Mouse (Mus musculus): ENCODE measurements around the gene Diras2. TPM values are rescaled to one million over a fixed set of nuclear protein-coding genes. Genes with fewer than 3 reads are reported as not detected.
"Not testable (repeated sequence)": the region's sequence is repeated elsewhere in the genome, so short reads cannot be mapped to it uniquely, and the experiment has no call there.

The Diras2 gene
- total and polyA plus RNA-seq, 3 experiments: 0.05 TPM; not detected in 2

- no peaks in the 10 kb centered on the region for H3K36me3 ChIP-seq (replicated peaks)
- H3K4me3 ChIP-seq (ENCODE audit: low read depth, low read length): no peak overlapping the region
- ATAC-seq (ENCODE audit: extremely low read depth, insufficient number of reproducible peaks, low FRiP score, poor library complexity, severe bottlenecking) (no peak), DNase-seq (ENCODE audit: low spot score) (no peak)
- no peaks in the 10 kb centered on the region for H3K27me3 ChIP-seq (ENCODE audit: insufficient read depth, low read length)
- TF ChIP-seq TAL1 (conservative IDR thresholded peaks at IDR 0.05; ENCODE audit: low read depth, low read length): no peak
- TF ChIP-seq GATA2 (IDR thresholded peaks at IDR 0.05; ENCODE audit: borderline replicate concordance, low read depth, low read length): no peak
- TF ChIP-seq POLR2AphosphoS5 (IDR thresholded peaks at IDR 0.05; ENCODE audit: insufficient replicate concordance, low read depth, low read length): no peak
- TF ChIP-seq GATA1 (IDR thresholded peaks at IDR 0.05; ENCODE audit: borderline replicate concordance, low read length): no peak
- no peak for TF ChIP-seq CTCF (IDR thresholded peaks at IDR 0.05; ENCODE audit: low read depth, low read length)
- no peaks in the 10 kb centered on the region for H3K4me1 ChIP-seq (ENCODE audit: insufficient read depth, low read depth, low read length)
- peaks cover 41% of the 10 kb centered on the region for H3K9me3 ChIP-seq (replicated peaks)
These were observed 17.5 kb downstream of the Diras2 start for GRCm38 (mm10) chr13:52513554-52513953.

DNA sequence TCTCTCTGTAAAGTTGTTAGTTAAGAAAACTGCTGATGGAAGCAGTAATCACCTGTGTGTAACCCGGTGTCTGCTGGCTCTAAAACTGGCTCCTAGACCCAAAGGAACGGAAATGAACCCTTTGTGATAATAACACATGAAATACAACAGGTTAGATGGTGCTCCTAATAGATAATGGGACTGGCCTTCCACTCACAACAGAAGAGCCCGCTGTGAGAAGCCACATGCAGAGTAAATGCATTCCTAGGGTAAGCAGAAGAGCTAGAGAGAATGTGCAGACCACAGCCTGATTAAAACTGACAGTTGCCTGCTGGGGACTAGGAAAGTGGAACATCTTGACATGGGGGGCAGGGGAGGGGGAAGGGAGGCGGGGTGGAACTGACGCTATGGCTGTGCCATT lies 18.7 kb downstream of the Diras2 start:
- H3K9me3 ChIP-seq (replicated peaks): peaks cover 42% of the 10 kb centered on the region
- no peak for TF ChIP-seq GATA2 (IDR thresholded peaks at IDR 0.05; ENCODE audit: borderline replicate concordance, low read depth, low read length)
- TF ChIP-seq GATA1 (IDR thresholded peaks at IDR 0.05; ENCODE audit: borderline replicate concordance, low read length): no peak
- no peak for TF ChIP-seq TAL1 (conservative IDR thresholded peaks at IDR 0.05; ENCODE audit: low read depth, low read length)
- no peak for TF ChIP-seq POLR2AphosphoS5 (IDR thresholded peaks at IDR 0.05; ENCODE audit: insufficient replicate concordance, low read depth, low read length)
- TF ChIP-seq CTCF (IDR thresholded peaks at IDR 0.05; ENCODE audit: low read depth, low read length): no peak
- H3K27me3 ChIP-seq (ENCODE audit: insufficient read depth, low read length): no peaks in the 10 kb centered on the region
- no peaks in the 10 kb centered on the region for H3K4me1 ChIP-seq (ENCODE audit: insufficient read depth, low read depth, low read length)
- H3K4me3 ChIP-seq (ENCODE audit: low read depth, low read length): no peak overlapping the region
- H3K36me3 ChIP-seq (replicated peaks): no peaks in the 10 kb centered on the region
- no peak for DNase-seq (ENCODE audit: low spot score)
- no peak for ATAC-seq (ENCODE audit: extremely low read depth, insufficient number of reproducible peaks, low FRiP score, poor library complexity, severe bottlenecking)

DNA sequence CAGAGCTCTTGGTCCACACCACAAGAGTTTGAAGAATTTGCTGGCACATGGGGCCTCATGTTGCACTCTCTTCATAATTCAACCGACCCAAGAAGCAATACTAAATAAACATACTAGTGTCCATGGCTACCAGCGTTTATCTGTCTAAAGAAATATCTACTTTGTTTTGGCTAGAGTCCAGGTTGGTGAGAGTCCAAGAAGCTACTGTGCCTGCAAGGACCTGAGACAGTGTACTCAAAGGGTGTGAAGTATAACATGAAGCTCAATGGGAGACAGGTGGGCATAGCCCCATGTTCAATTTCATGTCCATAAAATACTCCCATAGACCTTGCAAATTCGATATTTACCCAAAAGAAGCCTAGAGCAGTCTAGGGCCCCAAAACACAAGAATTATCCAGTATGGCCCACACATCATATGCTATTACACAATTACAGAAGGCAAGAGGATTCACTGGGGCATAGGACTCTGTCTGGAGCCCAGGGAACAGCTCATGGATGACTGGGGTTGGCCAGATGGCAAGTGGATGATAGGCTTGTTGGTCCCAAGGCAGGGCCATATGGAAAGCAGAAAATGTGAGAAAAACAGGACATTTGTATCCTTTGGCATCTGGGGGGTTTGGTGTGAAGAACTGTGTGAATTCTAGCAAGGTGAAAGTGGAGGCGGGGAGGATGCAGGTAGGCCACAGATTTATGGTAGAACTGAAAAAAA lies 20.8 kb downstream of the Diras2 start:
- H3K4me3 ChIP-seq (ENCODE audit: low read depth, low read length): no peak overlapping the region
- no peak for ATAC-seq (ENCODE audit: extremely low read depth, insufficient number of reproducible peaks, low FRiP score, poor library complexity, severe bottlenecking)
- no peaks in the 10 kb centered on the region for H3K27me3 ChIP-seq (ENCODE audit: insufficient read depth, low read length)
- no peak for DNase-seq (ENCODE audit: low spot score)
- no peaks in the 10 kb centered on the region for H3K36me3 ChIP-seq (replicated peaks)
- no peaks in the 10 kb centered on the region for H3K4me1 ChIP-seq (ENCODE audit: insufficient read depth, low read depth, low read length)
- peaks cover 39% of the 10 kb centered on the region for H3K9me3 ChIP-seq (replicated peaks)
- TF ChIP-seq GATA2 (IDR thresholded peaks at IDR 0.05; ENCODE audit: borderline replicate concordance, low read depth, low read length) (no peak), TAL1 (conservative IDR thresholded peaks at IDR 0.05; ENCODE audit: low read depth, low read length) (no peak), GATA1 (IDR thresholded peaks at IDR 0.05; ENCODE audit: borderline replicate concordance, low read length) (no peak), POLR2AphosphoS5 (IDR thresholded peaks at IDR 0.05; ENCODE audit: insufficient replicate concordance, low read depth, low read length) (no peak), CTCF (IDR thresholded peaks at IDR 0.05; ENCODE audit: low read depth, low read length) (no peak)

DNA sequence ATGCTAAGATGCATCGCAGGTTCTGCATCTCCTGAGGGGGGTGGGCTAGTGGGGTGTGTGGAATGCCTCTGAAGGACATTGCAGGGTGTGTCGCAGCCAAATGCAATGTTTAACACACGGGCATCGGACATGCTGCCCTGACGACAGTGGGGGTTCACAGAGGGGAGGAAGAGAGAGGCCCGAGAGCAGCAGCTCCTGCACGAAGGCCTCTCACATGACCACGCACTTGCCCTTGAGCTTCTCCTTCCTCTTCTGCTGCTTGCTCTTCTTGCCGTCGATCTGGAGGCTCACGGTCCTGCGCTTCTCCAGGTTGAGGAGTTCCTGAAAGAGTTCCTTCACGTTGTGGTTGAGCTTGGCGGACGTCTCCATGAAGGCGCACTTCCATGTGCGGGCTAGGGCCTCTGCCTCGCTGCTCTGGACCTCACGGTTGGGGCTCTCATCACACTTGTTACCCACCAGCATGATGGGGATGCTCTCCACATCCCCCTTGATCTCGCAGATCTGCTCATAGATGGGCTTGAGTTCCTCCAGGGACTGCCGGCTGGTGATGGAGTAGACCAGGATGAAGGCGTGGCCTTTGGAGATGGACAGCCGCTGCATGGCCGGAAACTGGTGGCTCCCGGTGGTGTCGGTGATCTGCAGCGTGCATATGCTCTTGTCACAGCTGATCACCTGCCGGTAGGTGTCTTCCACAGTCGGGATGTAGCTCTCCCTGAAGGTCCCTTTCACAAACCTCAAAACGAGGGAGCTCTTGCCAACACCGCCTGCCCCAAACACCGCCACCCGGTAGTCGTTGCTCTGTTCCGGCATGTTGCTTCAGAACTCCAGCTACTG lies 23.4 kb downstream of the Diras2 start:
- H3K27me3 ChIP-seq (ENCODE audit: insufficient read depth, low read length): no peaks in the 10 kb centered on the region
- no peaks in the 10 kb centered on the region for H3K4me1 ChIP-seq (ENCODE audit: insufficient read depth, low read depth, low read length)
- peaks cover 49% of the 10 kb centered on the region for H3K9me3 ChIP-seq (replicated peaks)
- H3K36me3 ChIP-seq (replicated peaks): no peaks in the 10 kb centered on the region
- TF ChIP-seq POLR2AphosphoS5 (IDR thresholded peaks at IDR 0.05; ENCODE audit: insufficient replicate concordance, low read depth, low read length): no peak
- no peak for TF ChIP-seq GATA1 (IDR thresholded peaks at IDR 0.05; ENCODE audit: borderline replicate concordance, low read length)
- no peak for TF ChIP-seq CTCF (IDR thresholded peaks at IDR 0.05; ENCODE audit: low read depth, low read length)
- TF ChIP-seq TAL1 (conservative IDR thresholded peaks at IDR 0.05; ENCODE audit: low read depth, low read length): no peak
- TF ChIP-seq GATA2 (IDR thresholded peaks at IDR 0.05; ENCODE audit: borderline replicate concordance, low read depth, low read length): no peak
- no peak overlapping the region; the same call in 1 of the 2 replicates for H3K4me3 ChIP-seq (ENCODE audit: low read depth, low read length)
- ATAC-seq (ENCODE audit: extremely low read depth, insufficient number of reproducible peaks, low FRiP score, poor library complexity, severe bottlenecking) (no peak), DNase-seq (ENCODE audit: low spot score) (no peak)

DNA sequence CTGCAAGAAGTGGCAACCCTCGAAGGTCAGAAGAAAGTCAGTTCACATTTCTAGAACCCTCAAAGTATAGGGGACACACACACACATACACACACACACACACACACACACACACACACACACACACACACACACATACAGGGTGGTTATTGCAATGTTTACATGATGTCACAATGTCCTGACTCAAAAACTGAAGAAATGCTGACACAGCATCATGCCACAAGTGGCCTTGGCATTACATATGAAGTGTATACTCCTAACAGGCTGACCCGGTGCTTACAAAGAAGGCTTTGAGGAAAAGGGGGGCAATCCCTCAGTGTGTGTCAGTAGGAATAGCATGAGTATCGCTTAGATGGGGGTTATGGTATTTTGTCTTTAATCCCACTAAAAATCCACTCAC lies 24.3 kb downstream of the Diras2 start:
- H3K36me3 ChIP-seq (replicated peaks); DNase-seq (ENCODE audit: low spot score); H3K4me1 ChIP-seq (ENCODE audit: insufficient read depth, low read depth, low read length); H3K27me3 ChIP-seq (ENCODE audit: insufficient read depth, low read length); H3K4me3 ChIP-seq (ENCODE audit: low read depth, low read length); ATAC-seq (ENCODE audit: extremely low read depth, insufficient number of reproducible peaks, low FRiP score, poor library complexity, severe bottlenecking): not testable (repeated sequence)
- peaks cover 47% of the 10 kb centered on the region for H3K9me3 ChIP-seq (replicated peaks)

DNA sequence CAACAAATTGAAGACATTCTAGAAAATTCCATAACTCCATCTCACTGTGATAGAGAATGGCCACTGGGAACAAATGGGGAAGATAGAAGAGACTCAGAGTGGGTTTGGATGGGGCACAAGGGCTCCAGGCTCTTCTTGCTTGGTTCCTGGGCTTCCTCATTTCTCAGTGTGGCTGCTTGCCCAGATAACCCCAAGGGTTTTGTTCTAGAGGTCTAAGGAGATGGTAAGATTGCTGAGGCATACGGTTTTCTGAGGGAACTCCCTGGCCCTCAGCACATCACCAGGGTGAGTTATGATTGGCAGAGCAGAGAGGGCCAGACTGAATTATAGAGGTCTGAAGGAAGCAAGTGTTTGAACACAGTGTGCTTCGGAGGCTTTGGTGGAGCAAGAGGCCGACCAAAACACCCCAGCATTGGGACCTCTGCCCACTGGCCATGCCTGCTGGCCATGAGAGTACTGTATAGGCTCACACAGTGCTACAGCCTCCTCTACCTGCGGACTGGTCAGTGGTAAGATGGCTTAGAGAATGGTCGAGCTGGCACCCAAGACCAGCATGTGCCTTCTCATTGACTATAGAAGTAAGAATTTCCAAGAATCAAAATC lies 25.3 kb downstream of the Diras2 start:
- ATAC-seq (ENCODE audit: extremely low read depth, insufficient number of reproducible peaks, low FRiP score, poor library complexity, severe bottlenecking); DNase-seq (ENCODE audit: low spot score); H3K36me3 ChIP-seq (replicated peaks); H3K4me3 ChIP-seq (ENCODE audit: low read depth, low read length); H3K27me3 ChIP-seq (ENCODE audit: insufficient read depth, low read length); H3K4me1 ChIP-seq (ENCODE audit: insufficient read depth, low read depth, low read length): not testable (repeated sequence)
- H3K9me3 ChIP-seq (replicated peaks): peaks cover 52% of the 10 kb centered on the region
